8 mouse cellular contexts compared by ENCODE assay signal in the genomic region with DNA sequence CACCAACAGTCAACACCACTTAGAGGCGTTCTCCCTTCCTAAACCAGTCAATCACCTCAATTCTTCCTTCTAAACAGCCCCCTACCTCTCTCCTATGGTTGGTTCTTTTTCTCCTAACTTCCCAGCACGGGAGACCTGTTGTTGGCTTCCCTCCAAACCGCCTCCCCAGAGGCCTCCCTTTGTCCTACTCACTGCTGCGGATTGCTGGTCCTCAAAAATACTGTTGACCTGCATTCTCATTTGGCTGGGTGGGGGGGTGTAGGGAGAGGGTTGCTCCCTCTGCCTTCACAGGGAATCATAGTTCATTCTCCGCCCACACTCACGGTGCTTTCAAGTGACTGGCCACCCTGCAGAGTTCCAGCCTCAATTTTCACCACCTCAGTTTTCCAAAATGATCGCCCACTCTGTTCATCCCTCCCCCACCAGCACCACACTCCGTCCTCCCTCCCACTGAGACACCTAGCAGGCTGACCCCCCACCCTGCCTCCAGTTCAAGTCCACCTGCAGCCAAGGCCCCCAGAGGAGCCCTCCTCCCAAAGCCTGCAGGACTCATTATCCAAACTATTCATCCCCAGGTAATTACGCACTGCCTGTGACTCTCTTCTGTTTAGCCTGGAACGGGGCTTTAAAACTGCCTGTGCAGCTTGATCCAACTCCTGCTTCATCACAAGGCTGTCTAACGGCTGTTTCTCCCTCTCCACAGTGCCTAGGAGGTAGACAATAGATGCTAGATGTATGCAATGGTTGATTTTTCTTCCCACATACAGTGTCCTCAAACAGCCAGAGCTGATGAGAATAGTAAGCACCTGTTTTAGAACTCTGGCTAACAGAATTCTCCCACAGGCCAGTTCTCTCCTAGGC. TPM values are rescaled to one million over a fixed set of nuclear protein-coding genes. Genes with fewer than 3 reads are reported as not detected.
DNase-seq lines count a peak whose midpoint lies in the region; ATAC-seq lines count a peak whose summit lies in the region.

No protein-coding gene starts in this region.

- peak overlapping the region; percentile 48; the same call in 1 of the 2 replicates for H3K4me3 ChIP-seq in neural tube, embryonic 11.5 days (ENCODE audit: low read depth, low read length)
- peak overlapping the region; percentile 57; the same call in 1 of the 2 replicates for H3K4me3 ChIP-seq in heart, embryonic 15.5 days
- H3K4me3 ChIP-seq in midbrain, embryonic 11.5 days (ENCODE audit: low read depth, low read length): peak overlapping the region; percentile 51; the same call in 1 of the 2 replicates

- H3K9ac ChIP-seq in neural tube, embryonic 11.5 days (ENCODE audit: low read length): peak overlapping the region; percentile 69; the same call in 1 of the 2 replicates
- peak overlapping the region; percentile 76 for H3K9ac ChIP-seq in heart, embryonic 15.5 days
- peak overlapping the region; percentile 80 for H3K9ac ChIP-seq in midbrain, embryonic 11.5 days (ENCODE audit: low read length)

- no peaks in the 10 kb centered on the region for H3K36me3 ChIP-seq in neural tube, embryonic 11.5 days (ENCODE audit: control insufficient read depth, insufficient read depth, low read length)
- no peaks in the 10 kb centered on the region for H3K36me3 ChIP-seq in heart, embryonic 15.5 days
- no peaks in the 10 kb centered on the region for H3K36me3 ChIP-seq in midbrain, embryonic 11.5 days (ENCODE audit: control insufficient read depth, insufficient read depth, low read length)

- DNase-seq in neural tube, embryonic 11.5 days (ENCODE audit: low spot score): no peak
- DNase-seq in neural tube, embryonic 10.5 days (ENCODE audit: extremely low spot score, low spot score): no peak
- peak; percentile 58 to 60 for DNase-seq in cerebellum, postnatal 10 days
- peak; percentile 56 for DNase-seq in kidney, postnatal 14 days
- no peak for DNase-seq in midbrain, embryonic 11.5 days (ENCODE audit: low spot score, missing footprints)
- DNase-seq in embryo, embryonic 11 days: no peak
- DNase-seq in spleen, postnatal 10 days (ENCODE audit: low spot score in 2 of 2): no peak

- WGBS in neural tube, embryonic 11.5 days: 15% methylated on average over 11 of the region's 11 CpGs
- WGBS in heart, embryonic 15.5 days: 26% methylated on average over 11 of the region's 11 CpGs
- 17% methylated on average over 11 of the region's 11 CpGs for WGBS in midbrain, embryonic 11.5 days

- 0 out of 2 replicates have a peak, but pooled peaks cover 5% of the 10 kb centered on the region for H3K27me3 ChIP-seq in neural tube, embryonic 11.5 days (ENCODE audit: control insufficient read depth, insufficient read depth, low read length)
- H3K27me3 ChIP-seq in heart, embryonic 15.5 days: no peaks in the 10 kb centered on the region
- H3K27me3 ChIP-seq in midbrain, embryonic 11.5 days (ENCODE audit: control insufficient read depth, insufficient read depth, low read length): peaks cover 10% of the 10 kb centered on the region; the same call in 1 of the 2 replicates

- H3K27ac ChIP-seq in neural tube, embryonic 11.5 days (ENCODE audit: low read depth, low read length): no peak overlapping the region
- H3K27ac ChIP-seq in heart, embryonic 15.5 days: peak overlapping the region; percentile 96
- H3K27ac ChIP-seq in midbrain, embryonic 11.5 days (ENCODE audit: low read depth, low read length): no peak overlapping the region

- peaks cover 23% of the 10 kb centered on the region for H3K4me1 ChIP-seq in neural tube, embryonic 11.5 days (ENCODE audit: control insufficient read depth, insufficient read depth, low read length)
- peaks cover 66% of the 10 kb centered on the region for H3K4me1 ChIP-seq in heart, embryonic 15.5 days (replicated peaks)
- H3K4me1 ChIP-seq in midbrain, embryonic 11.5 days (ENCODE audit: control insufficient read depth, insufficient read depth, low read length): peaks cover 32% of the 10 kb centered on the region

- H3K4me2 ChIP-seq in neural tube, embryonic 11.5 days (ENCODE audit: low read depth): peak overlapping the region; percentile 95
- peak overlapping the region; percentile 90 for H3K4me2 ChIP-seq in heart, embryonic 15.5 days
- H3K4me2 ChIP-seq in midbrain, embryonic 11.5 days: peak overlapping the region; percentile 98

- no peaks in the 10 kb centered on the region for H3K9me3 ChIP-seq in neural tube, embryonic 11.5 days (ENCODE audit: control insufficient read depth, low read length)
- no peaks in the 10 kb centered on the region for H3K9me3 ChIP-seq in heart, embryonic 15.5 days (replicated peaks)
- H3K9me3 ChIP-seq in midbrain, embryonic 11.5 days (ENCODE audit: control insufficient read depth, low read length): no peaks in the 10 kb centered on the region

- ATAC-seq in neural tube, embryonic 11.5 days (ENCODE audit: insufficient read depth, low FRiP score, low TSS enrichment): no peak
- no peak for ATAC-seq in heart, embryonic 15.5 days (replicated peaks; ENCODE audit: insufficient number of reproducible peaks, insufficient read depth, low FRiP score, low read depth)
- no peak for ATAC-seq in midbrain, embryonic 11.5 days (ENCODE audit: low FRiP score)

RNA-seq across cellular contexts. Expression of gene Atp23, which starts 26.2 kb away (rescaled TPM):
- 14.6 and 15.2 TPM in 2 replicates for polyA plus RNA-seq in neural tube, embryonic 11.5 days (2014; fragmentation: Nextera tagmentation; extraction: Ambion mirVana)
- 9.1 and 9.8 TPM in 2 replicates for polyA plus RNA-seq in heart, embryonic 15.5 days (2015; fragmentation: Nextera tagmentation; extraction: Ambion mirVana)
- polyA plus RNA-seq in midbrain, embryonic 11.5 days (2014; fragmentation: Nextera tagmentation; extraction: Ambion mirVana): 15.9 and 17.8 TPM in 2 replicates

RNA-seq across cellular contexts. Expression of gene Ctdsp2, which starts 51.2 kb away (rescaled TPM):
- 52.8 and 56.1 TPM in 2 replicates for polyA plus RNA-seq in neural tube, embryonic 11.5 days (2014; fragmentation: Nextera tagmentation; extraction: Ambion mirVana)
- polyA plus RNA-seq in heart, embryonic 15.5 days (2015; fragmentation: Nextera tagmentation; extraction: Ambion mirVana): 35.0 and 47.8 TPM in 2 replicates
- 40.6 and 42.8 TPM in 2 replicates for polyA plus RNA-seq in midbrain, embryonic 11.5 days (2014; fragmentation: Nextera tagmentation; extraction: Ambion mirVana)

Comparison
In these comparisons a context has a peak if more than half of its experiments do, and no peak if none do; other contexts are left out.
1. DNase-seq: peak in cerebellum, postnatal 10 days (2 of 2) and kidney, postnatal 14 days (single experiment); none in neural tube, embryonic 11.5 days (single experiment), neural tube, embryonic 10.5 days (single experiment), midbrain, embryonic 11.5 days (single experiment), embryo, embryonic 11 days (single experiment) and spleen, postnatal 10 days (0 of 2).
2. Peak in every context shown above with its lines, with median percentiles within 50 percentile points of each other: H3K4me2 ChIP-seq, H3K4me3 ChIP-seq and H3K9ac ChIP-seq.